Mouse (Mus musculus): ENCODE data around the gene Ing4.
"Not testable (repeated sequence)": the region's sequence is repeated elsewhere in the genome, so short reads cannot be mapped to it uniquely, and the experiment has no call there.

Ing4 gene

DNA sequence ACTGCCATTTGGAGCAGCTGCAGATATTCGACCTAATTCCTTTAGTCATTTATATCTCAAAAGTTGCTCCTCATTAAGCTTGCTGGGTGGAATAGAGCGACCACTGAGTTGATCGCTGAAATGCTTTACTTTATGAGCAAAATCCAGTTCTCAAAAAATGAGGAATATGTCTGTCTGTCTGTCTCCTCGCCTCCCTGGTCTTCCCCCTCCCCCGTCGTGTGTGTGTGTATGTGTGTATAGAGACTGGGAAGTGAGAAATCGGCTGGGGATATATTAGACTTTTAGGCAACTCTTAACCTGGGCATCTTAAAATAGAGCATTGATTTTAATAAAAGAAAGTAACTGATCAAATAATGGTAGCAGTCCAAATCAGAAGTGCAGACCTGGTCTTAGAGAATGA lies 661 bp downstream of the Ing4 start:
- DNase-seq (ENCODE audit: low read depth in 2 of 2, low spot score in 2 of 2): no peak

DNA sequence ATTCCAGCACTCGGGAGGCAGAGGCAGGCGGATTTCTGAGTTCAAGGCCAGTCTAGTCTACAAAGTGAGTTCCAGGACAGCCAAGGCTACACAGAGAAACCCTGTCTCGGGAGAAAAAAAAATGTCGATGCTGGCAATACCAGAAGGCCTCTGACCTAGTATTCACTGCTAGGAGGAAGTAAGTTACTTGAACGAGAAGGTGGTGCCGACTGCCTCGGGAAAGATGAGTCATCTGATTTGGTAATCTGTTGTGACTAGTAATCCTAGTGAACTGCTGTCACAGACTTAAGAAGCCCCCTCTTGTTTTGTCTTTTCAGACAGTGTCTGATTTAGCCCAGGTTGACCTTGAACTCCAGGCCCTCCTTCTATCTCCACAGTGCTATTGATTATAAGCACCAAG lies 1.5 kb downstream of the Ing4 start:
- no peak for DNase-seq (ENCODE audit: low read depth in 2 of 2, low spot score in 2 of 2)

DNA sequence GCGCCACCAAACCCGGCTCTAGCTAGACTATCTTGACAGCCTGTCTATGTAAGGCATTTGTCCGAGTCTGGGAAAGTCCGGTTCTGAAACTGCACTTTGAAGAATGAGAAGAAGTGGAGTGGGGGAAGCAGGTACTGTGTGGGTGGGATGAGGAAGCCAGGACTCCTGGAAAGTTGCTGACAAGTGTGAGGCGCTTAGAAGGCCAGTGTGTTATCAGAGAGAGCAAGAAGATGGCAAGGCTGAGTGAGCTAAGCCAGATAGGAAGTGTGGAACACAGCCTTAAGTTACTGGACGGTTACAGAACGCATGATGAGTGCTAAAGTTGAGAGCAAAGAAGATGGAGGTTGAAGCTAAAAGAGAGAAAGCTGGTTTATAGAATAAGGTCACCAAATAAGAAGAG lies 2.5 kb downstream of the Ing4 start:
- DNase-seq (ENCODE audit: low read depth in 2 of 2, low spot score in 2 of 2): no peak

GRCm38 (mm10) chr6:125046691-125047090 lies 7.1 kb downstream of the Ing4 start:
- DNase-seq (ENCODE audit: low read depth in 2 of 2, low spot score in 2 of 2): peak; percentile 54 to 71

GRCm38 (mm10) chr6:125049678-125050077 lies 10.1 kb downstream of the Ing4 start, which contains the start of gene Acrbp:
Gene Acrbp (plus strand): TSS chr6:125049689.
- no peak for DNase-seq (ENCODE audit: low read depth in 2 of 2, low spot score in 2 of 2)

GRCm38 (mm10) chr6:125051237-125051636 lies 11.7 kb downstream of the Ing4 start:
- peak in 1 of 2 experiments; percentile 46 for DNase-seq (ENCODE audit: low read depth in 2 of 2, low spot score in 2 of 2)

DNA sequence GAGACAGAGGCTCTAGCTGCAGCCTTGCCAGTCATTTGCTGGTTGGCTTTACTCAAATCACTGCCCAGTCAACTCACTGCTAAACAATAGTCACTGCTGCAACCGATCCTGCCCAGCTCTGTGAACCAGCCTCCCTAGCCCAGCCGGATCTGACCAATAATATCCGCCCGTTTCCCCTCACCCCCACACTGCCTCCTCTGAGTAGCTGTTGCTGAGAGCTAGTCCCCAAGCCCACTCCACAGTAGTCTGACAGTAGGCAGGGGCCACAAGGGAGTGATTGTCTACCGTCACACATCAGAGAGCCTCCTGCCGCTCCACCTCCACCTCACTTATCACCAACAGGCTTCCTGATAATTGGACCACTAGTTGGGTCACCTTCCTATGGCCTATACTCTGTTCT lies 21.9 kb downstream of the Ing4 start:
- no peak for DNase-seq (ENCODE audit: low read depth in 2 of 2, low spot score in 2 of 2)

- no peak for DNase-seq (ENCODE audit: low read depth in 2 of 2, low spot score in 2 of 2)
Observed at GRCm38 (mm10) chr6:125062511-125062910, 23.0 kb downstream of the Ing4 start.

DNA sequence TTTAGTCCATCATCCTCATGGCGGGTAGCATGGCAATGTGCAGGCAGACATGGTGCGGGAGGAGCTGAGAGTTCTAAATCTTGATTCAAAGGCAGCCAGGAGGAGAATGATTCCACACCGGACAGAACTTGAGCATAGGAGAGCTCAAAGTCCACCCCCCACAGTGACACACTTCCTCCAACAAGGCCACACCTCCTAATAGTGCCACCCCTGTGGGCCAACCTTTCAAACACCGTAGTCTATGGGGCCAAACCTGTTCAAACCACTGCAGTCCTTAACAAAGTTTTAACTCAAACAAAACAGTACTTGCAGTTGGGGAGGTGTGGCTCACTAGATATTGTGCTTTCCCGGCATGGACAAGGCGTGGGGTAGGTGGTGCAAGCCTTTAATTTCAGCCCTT lies 24.3 kb downstream of the Ing4 start:
- DNase-seq (ENCODE audit: low read depth in 2 of 2, low spot score in 2 of 2): no peak

DNA sequence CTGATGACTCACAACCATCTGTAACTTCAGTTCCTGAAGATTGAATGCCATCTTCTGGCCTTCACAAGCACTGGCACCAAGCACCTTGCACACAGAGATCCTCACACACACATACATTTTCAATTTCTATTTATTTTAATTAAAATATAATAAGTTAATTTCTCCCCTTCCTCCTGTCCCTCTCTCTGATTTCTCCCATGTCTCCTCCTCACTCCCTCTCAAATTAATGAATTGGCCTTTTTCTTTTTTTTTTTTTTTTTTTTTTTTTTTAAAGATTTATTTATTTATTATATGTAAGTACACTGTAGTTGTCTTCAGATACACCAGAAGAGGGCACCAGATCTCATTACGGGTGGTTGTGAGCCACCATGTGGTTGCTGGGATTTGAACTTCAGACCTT lies 25.7 kb downstream of the Ing4 start:
- DNase-seq (ENCODE audit: low read depth in 2 of 2, low spot score in 2 of 2): not testable (repeated sequence)

- peak; percentile 47 to 51 for DNase-seq (ENCODE audit: low read depth in 2 of 2, low spot score in 2 of 2)
Observed at GRCm38 (mm10) chr6:125067571-125067995, 28.0 kb downstream of the Ing4 start, which contains the start of gene Lpar5. Gene Lpar5 (plus strand): TSS chr6:125067920.

DNA sequence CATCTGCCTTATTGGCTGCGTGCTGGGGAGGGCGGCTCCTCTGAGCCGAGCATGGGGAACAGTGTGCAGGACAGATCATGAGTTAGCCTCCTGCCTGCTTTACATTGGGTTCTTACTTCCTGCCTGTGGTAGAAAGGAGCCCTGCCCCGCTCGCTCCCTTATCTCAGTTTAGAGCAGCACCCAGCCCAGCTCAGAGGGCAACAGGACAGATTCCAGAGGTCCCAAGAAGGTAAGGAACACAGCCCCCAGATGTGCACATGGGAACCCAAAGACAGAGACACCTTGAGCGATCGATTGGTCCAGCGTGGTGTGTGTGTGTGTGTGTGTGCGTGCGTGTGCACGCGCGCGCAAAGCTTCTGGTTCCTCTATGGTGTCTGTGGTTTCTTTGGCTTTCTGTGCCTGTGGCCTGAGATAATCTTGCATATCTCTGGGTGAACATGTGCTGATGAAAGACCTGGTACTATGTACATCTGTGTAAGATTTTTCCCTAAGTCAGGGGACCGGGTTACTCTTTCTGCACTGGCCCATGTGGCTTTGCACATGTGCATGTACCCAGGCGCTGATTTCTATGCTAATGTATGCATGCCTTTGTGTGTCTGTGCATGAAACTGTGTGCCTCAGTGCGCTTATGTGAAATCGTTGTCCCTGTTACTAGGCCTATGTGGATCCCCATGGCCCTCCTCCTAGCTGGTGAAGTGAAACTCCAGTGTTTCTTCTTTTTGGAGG lies 31.8 kb downstream of the Ing4 start:
- DNase-seq (ENCODE audit: low read depth in 2 of 2, low spot score in 2 of 2): peak; percentile 50 to 55

DNA sequence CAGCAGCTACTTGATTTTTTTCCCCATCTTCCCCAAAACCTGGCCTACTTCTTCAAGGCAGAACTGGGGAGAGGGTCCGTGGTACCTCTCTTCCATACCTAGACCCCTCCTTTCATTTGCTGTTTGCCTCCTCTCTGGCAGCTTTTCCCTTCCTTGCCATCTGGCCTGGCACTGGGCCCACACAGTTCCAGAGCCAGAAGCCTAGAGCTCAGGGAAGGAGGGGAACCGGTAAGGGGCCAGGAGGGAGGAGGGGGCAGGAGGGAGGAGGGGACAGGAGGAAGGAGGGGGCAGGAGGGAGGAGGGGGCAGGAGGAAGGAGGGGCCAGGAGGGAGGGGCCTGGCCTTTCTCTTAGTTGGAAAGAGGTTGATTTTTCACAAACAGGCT lies 32.3 kb downstream of the Ing4 start:
- no peak for DNase-seq (ENCODE audit: low read depth in 2 of 2, low spot score in 2 of 2)

- no peak for DNase-seq (ENCODE audit: low read depth in 2 of 2, low spot score in 2 of 2)
Observed at GRCm38 (mm10) chr6:125073825-125074224, 34.3 kb downstream of the Ing4 start.

DNA sequence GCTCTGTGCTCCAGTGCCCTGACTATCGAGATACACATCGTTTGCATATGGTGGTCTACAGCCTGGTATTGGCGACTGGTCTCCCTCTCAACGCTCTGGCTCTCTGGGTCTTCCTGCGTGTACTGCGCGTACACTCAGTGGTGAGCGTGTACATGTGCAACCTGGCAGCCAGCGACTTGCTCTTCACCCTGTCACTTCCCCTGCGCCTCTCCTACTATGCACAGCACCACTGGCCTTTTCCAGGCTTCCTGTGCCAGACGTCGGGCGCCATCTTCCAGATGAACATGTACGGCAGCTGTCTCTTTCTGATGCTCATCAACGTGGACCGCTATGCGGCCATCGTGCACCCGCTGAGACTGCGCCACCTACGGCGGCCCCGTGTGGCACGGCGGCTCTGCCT lies 41.8 kb downstream of the Ing4 start:
- no peak for DNase-seq (ENCODE audit: low read depth in 2 of 2, low spot score in 2 of 2)

GRCm38 (mm10) chr6:125081797-125082560 lies 42.4 kb downstream of the Ing4 start:
- no peak for DNase-seq (ENCODE audit: low read depth in 2 of 2, low spot score in 2 of 2)

GRCm38 (mm10) chr6:125082801-125083386 lies 43.3 kb downstream of the Ing4 start:
- DNase-seq (ENCODE audit: low read depth in 2 of 2, low spot score in 2 of 2): no peak

- DNase-seq (ENCODE audit: low read depth in 2 of 2, low spot score in 2 of 2): peak; percentile 54 to 62
Observed at GRCm38 (mm10) chr6:125084424-125084823, 44.9 kb downstream of the Ing4 start.

GRCm38 (mm10) chr6:125087937-125088336 lies 48.4 kb downstream of the Ing4 start:
- no peak for DNase-seq (ENCODE audit: low read depth in 2 of 2, low spot score in 2 of 2)

DNA sequence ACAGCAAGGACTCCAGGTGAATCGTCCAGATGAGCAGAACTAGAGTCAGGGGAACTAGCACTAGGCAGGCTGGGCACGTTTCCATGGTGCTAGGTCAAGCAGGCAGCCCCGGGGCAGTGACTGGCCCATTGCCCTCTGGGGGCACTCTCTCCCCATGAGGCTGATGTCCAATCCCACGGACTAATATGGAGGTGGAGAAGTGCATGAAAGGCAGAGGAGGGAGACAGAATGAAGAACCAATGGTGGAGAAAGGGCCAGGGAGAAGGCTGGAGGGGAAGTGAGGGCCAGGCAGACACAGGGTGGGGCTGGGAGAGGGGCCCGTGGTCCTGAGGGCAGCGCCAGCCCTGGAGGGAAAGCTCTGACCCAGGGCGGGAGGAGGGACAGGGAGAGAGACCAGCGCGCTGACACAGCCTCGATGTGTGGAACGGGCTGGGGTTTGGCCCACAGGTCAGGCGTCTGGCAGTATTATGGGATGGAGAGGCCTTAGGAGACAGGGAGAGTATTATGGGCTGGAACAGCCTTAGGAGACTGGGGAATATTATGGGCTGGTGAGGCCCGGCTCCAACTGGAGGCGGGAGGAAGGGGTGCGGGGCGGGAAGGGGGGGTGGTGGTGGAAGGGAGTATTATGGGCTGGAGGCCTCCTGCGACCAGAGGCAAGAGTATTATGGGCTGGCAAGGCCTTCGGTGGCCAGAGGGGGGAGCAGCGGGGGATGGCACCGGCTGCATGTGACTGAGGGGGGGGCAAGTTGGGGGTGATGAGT lies 49.2 kb downstream of the Ing4 start:
- DNase-seq (ENCODE audit: low read depth in 2 of 2, low spot score in 2 of 2): no peak
